Mouse (Mus musculus): ENCODE measurements around the gene Epb41l5. TPM values are rescaled to one million over a fixed set of nuclear protein-coding genes. Genes with fewer than 3 reads are reported as not detected.

Gene Epb41l5
- polyA plus RNA-seq, 1 experiment: 1.6 TPM

- no peak for TF ChIP-seq POLR2A (IDR thresholded peaks at IDR 0.05; ENCODE audit: control insufficient read depth, extremely low read depth, insufficient read depth, low read length, poor library complexity)
- no peak for TF ChIP-seq CTCF (IDR thresholded peaks at IDR 0.05; ENCODE audit: borderline replicate concordance, control insufficient read depth, extremely low read depth, insufficient read depth, low read length, poor library complexity)
- 35% methylated on average over 5 of the region's 5 CpGs for WGBS
- Histone ChIP-seq H3K27ac (ENCODE audit: control insufficient read depth, insufficient read depth, low read length) (no peak overlapping the region), H3K36me3 (ENCODE audit: control insufficient read depth, insufficient read depth, low read length) (no peaks in the 10 kb centered on the region), H3K4me3 (ENCODE audit: control insufficient read depth, insufficient read depth, low read length) (peak overlapping the region; percentile 78), H3K27me3 (ENCODE audit: control insufficient read depth, insufficient read depth, low read length) (no peaks in the 10 kb centered on the region), H3K4me1 (replicated peaks; ENCODE audit: control insufficient read depth, insufficient read depth, low read length) (peaks cover 29% of the 10 kb centered on the region)
- DNase-seq: peak; percentile 21
Measured at GRCm38 (mm10) chr1:119503808-119504207, 145.0 kb downstream of the Epb41l5 start.

GRCm38 (mm10) chr1:119503181-119503580 is 145.6 kb downstream of the Epb41l5 start:
- Histone ChIP-seq H3K4me1 (replicated peaks; ENCODE audit: control insufficient read depth, insufficient read depth, low read length) (peaks cover 35% of the 10 kb centered on the region), H3K27ac (ENCODE audit: control insufficient read depth, insufficient read depth, low read length) (no peak overlapping the region), H3K4me3 (ENCODE audit: control insufficient read depth, insufficient read depth, low read length) (no peak overlapping the region), H3K36me3 (ENCODE audit: control insufficient read depth, insufficient read depth, low read length) (no peaks in the 10 kb centered on the region), H3K27me3 (ENCODE audit: control insufficient read depth, insufficient read depth, low read length) (no peaks in the 10 kb centered on the region)
- TF ChIP-seq POLR2A (IDR thresholded peaks at IDR 0.05; ENCODE audit: control insufficient read depth, extremely low read depth, insufficient read depth, low read length, poor library complexity): no peak
- DNase-seq: no peak
- WGBS: 95% methylated on average over 3 of the region's 3 CpGs

GRCm38 (mm10) chr1:119502729-119503128 is 146.1 kb downstream of the Epb41l5 start:
- no peak for DNase-seq
- no peaks in the 10 kb centered on the region for H3K36me3 ChIP-seq (ENCODE audit: control insufficient read depth, insufficient read depth, low read length)
- no peak overlapping the region for H3K27ac ChIP-seq (ENCODE audit: control insufficient read depth, insufficient read depth, low read length)
- no peak overlapping the region for H3K4me3 ChIP-seq (ENCODE audit: control insufficient read depth, insufficient read depth, low read length)
- H3K27me3 ChIP-seq (ENCODE audit: control insufficient read depth, insufficient read depth, low read length): no peaks in the 10 kb centered on the region
- WGBS: 18% methylated on average over 11 of the region's 11 CpGs
- TF ChIP-seq POLR2A (IDR thresholded peaks at IDR 0.05; ENCODE audit: control insufficient read depth, extremely low read depth, insufficient read depth, low read length, poor library complexity) (no peak), CTCF (IDR thresholded peaks at IDR 0.05; ENCODE audit: borderline replicate concordance, control insufficient read depth, extremely low read depth, insufficient read depth, low read length, poor library complexity) (no peak)
- H3K4me1 ChIP-seq (replicated peaks; ENCODE audit: control insufficient read depth, insufficient read depth, low read length): peaks cover 36% of the 10 kb centered on the region

- H3K27ac ChIP-seq (ENCODE audit: control insufficient read depth, insufficient read depth, low read length): no peak overlapping the region
- DNase-seq: no peak
- TF ChIP-seq POLR2A (IDR thresholded peaks at IDR 0.05; ENCODE audit: control insufficient read depth, extremely low read depth, insufficient read depth, low read length, poor library complexity) (no peak), CTCF (IDR thresholded peaks at IDR 0.05; ENCODE audit: borderline replicate concordance, control insufficient read depth, extremely low read depth, insufficient read depth, low read length, poor library complexity) (no peak)
- H3K4me1 ChIP-seq (replicated peaks; ENCODE audit: control insufficient read depth, insufficient read depth, low read length): peaks cover 36% of the 10 kb centered on the region
- no peaks in the 10 kb centered on the region for H3K36me3 ChIP-seq (ENCODE audit: control insufficient read depth, insufficient read depth, low read length)
- H3K4me3 ChIP-seq (ENCODE audit: control insufficient read depth, insufficient read depth, low read length): no peak overlapping the region
- 86% methylated on average over 8 of the region's 8 CpGs for WGBS
- H3K27me3 ChIP-seq (ENCODE audit: control insufficient read depth, insufficient read depth, low read length): no peaks in the 10 kb centered on the region
Measured at GRCm38 (mm10) chr1:119501881-119502280, 146.9 kb downstream of the Epb41l5 start.

- Histone ChIP-seq H3K36me3 (ENCODE audit: control insufficient read depth, insufficient read depth, low read length) (no peaks in the 10 kb centered on the region), H3K4me3 (ENCODE audit: control insufficient read depth, insufficient read depth, low read length) (no peak overlapping the region), H3K4me1 (replicated peaks; ENCODE audit: control insufficient read depth, insufficient read depth, low read length) (peaks cover 35% of the 10 kb centered on the region), H3K27me3 (ENCODE audit: control insufficient read depth, insufficient read depth, low read length) (no peaks in the 10 kb centered on the region), H3K27ac (ENCODE audit: control insufficient read depth, insufficient read depth, low read length) (no peak overlapping the region)
- no peak for TF ChIP-seq POLR2A (IDR thresholded peaks at IDR 0.05; ENCODE audit: control insufficient read depth, extremely low read depth, insufficient read depth, low read length, poor library complexity)
- TF ChIP-seq CTCF (IDR thresholded peaks at IDR 0.05; ENCODE audit: borderline replicate concordance, control insufficient read depth, extremely low read depth, insufficient read depth, low read length, poor library complexity): no peak
- DNase-seq: no peak
- WGBS: 97% methylated on average over 10 of the region's 10 CpGs
Measured at GRCm38 (mm10) chr1:119499456-119499855, 149.3 kb downstream of the Epb41l5 start.

- 83% methylated on average over 9 of the region's 9 CpGs for WGBS
- H3K36me3 ChIP-seq (ENCODE audit: control insufficient read depth, insufficient read depth, low read length): no peaks in the 10 kb centered on the region
- peaks cover 29% of the 10 kb centered on the region for H3K4me1 ChIP-seq (replicated peaks; ENCODE audit: control insufficient read depth, insufficient read depth, low read length)
- no peak for TF ChIP-seq CTCF (IDR thresholded peaks at IDR 0.05; ENCODE audit: borderline replicate concordance, control insufficient read depth, extremely low read depth, insufficient read depth, low read length, poor library complexity)
- no peak for TF ChIP-seq POLR2A (IDR thresholded peaks at IDR 0.05; ENCODE audit: control insufficient read depth, extremely low read depth, insufficient read depth, low read length, poor library complexity)
- H3K4me3 ChIP-seq (ENCODE audit: control insufficient read depth, insufficient read depth, low read length): no peak overlapping the region
- H3K27ac ChIP-seq (ENCODE audit: control insufficient read depth, insufficient read depth, low read length): no peak overlapping the region
- H3K27me3 ChIP-seq (ENCODE audit: control insufficient read depth, insufficient read depth, low read length): no peaks in the 10 kb centered on the region
- no peak for DNase-seq
Measured at GRCm38 (mm10) chr1:119498536-119499231, 150.1 kb downstream of the Epb41l5 start.

Measured in thymus, adult 2 months (tissue).